Mouse (Mus musculus) stomach, postnatal 0 days (tissue): ENCODE measurements at regions not wholly inside any gene's neighbourhood (a gene's known extent, or its start where the extent isn't known, plus 50 kb on each side); places are given as distances from the start of the nearest gene placed in this dataset.

Experiments
- CTCF ChIP-seq: IDR thresholded peaks from 2 replicates; pipeline ENCODE4 v1.5.1; 2016; ENCODE audit warnings: antibody characterized with exemption, low read depth, mild to moderate bottlenecking, moderate library complexity
- EP300 ChIP-seq: optimal IDR thresholded peaks from 2 replicates; pipeline ENCODE3; 2016; ENCODE audit warnings: antibody characterized with exemption

- TF ChIP-seq CTCF (no peak), EP300 (no peak)
These were observed 64.6 kb upstream of the 4932438A13Rik start for GRCm38 (mm10) chr3:36798160-36798823.
